Mouse (Mus musculus) frontal cortex, postnatal 25 days (tissue): Measurements from ENCODE around the gene Gm28048.

Source experiments
- DNase-seq, 2 experiments: peaks; one replicate each; pipeline ENCODE4 v3.0.0; 2022; ENCODE audit warnings: low spot score in 2 of 2

Gene Gm28048

GRCm38 (mm10) chr11:22891242-22891641 is 90.6 kb downstream of the Gm28048 start:
- no peak for DNase-seq

- DNase-seq, result no peak
Measured at GRCm38 (mm10) chr11:22889224-22889623, 92.7 kb downstream of the Gm28048 start.

GRCm38 (mm10) chr11:22886991-22887390 is 94.9 kb downstream of the Gm28048 start:
- DNase-seq, result no peak

- no peak for DNase-seq
Measured at GRCm38 (mm10) chr11:22885350-22885749, 96.5 kb downstream of the Gm28048 start.

- no peak for DNase-seq
Measured at GRCm38 (mm10) chr11:22883676-22884075, 98.2 kb downstream of the Gm28048 start.

- DNase-seq, result no peak
Measured at GRCm38 (mm10) chr11:22882926-22883325, 99.0 kb downstream of the Gm28048 start.

GRCm38 (mm10) chr11:22880383-22881172 is 101.3 kb downstream of the Gm28048 start:
- DNase-seq, result no peak

GRCm38 (mm10) chr11:22879645-22880044 is 102.2 kb downstream of the Gm28048 start:
- no peak for DNase-seq

GRCm38 (mm10) chr11:22876680-22877330 is 105.1 kb downstream of the Gm28048 start:
- DNase-seq, result no peak

- DNase-seq, result no peak
Measured at GRCm38 (mm10) chr11:22875279-22875678, 106.6 kb downstream of the Gm28048 start.

GRCm38 (mm10) chr11:22874747-22875146 is 107.1 kb downstream of the Gm28048 start:
- no peak for DNase-seq

- DNase-seq, result no peak
Measured at GRCm38 (mm10) chr11:22873383-22873782, 108.5 kb downstream of the Gm28048 start.

GRCm38 (mm10) chr11:22872307-22872680 is 109.6 kb downstream of the Gm28048 start:
- DNase-seq, result no peak

GRCm38 (mm10) chr11:22871628-22872306 is 110.1 kb downstream of the Gm28048 start:
- DNase-seq, result no peak

- DNase-seq, result no peak
Measured at GRCm38 (mm10) chr11:22868582-22868981, 113.3 kb downstream of the Gm28048 start.

- DNase-seq, result no peak
Measured at GRCm38 (mm10) chr11:22867691-22868090, 114.2 kb downstream of the Gm28048 start.

GRCm38 (mm10) chr11:22865635-22866246 is 116.1 kb downstream of the Gm28048 start:
- no peak for DNase-seq

- DNase-seq, result no peak
Measured at GRCm38 (mm10) chr11:22864305-22865060, 117.4 kb downstream of the Gm28048 start.

GRCm38 (mm10) chr11:22863581-22863980 is 118.3 kb downstream of the Gm28048 start:
- DNase-seq, result no peak

- no peak for DNase-seq
Measured at GRCm38 (mm10) chr11:22861315-22861714, 120.6 kb downstream of the Gm28048 start.
